Mouse (Mus musculus) heart, embryonic 11.5 days (tissue): ENCODE measurements around the gene Apbb2. TPM values are rescaled to one million over a fixed set of nuclear protein-coding genes. Genes with fewer than 3 reads are reported as not detected.

Experiments
- ATAC-seq: fragments of 200-750 bp; cut with Nextera tagmentation; replicated peaks from 2 replicates; pipeline ENCODE4 v1.8.0; 2017; ENCODE audit warnings: moderate library complexity; ENCODE audit not compliant: insufficient number of reproducible peaks, low FRiP score, low TSS enrichment
- H3K27ac ChIP-seq: fragments of 300-500 bp; sonication (generic); 2 replicates; pipeline ENCODE4 v1.5.1; 2014; ENCODE audit warnings: mild to moderate bottlenecking, low read depth, low read length
- H3K27me3 ChIP-seq: fragments of 300-500 bp; sonication (generic); 2 replicates; pipeline ENCODE4 v1.6.1; 2014; ENCODE audit warnings: mild to moderate bottlenecking, low read length, mixed read lengths; ENCODE audit not compliant: control insufficient read depth, insufficient read depth
- H3K36me3 ChIP-seq: fragments of 300-500 bp; sonication (generic); 2 replicates; pipeline ENCODE4 v1.6.1; 2014; ENCODE audit warnings: mild to moderate bottlenecking, low read length, moderate library complexity, mixed read lengths; ENCODE audit not compliant: control insufficient read depth, insufficient read depth
- H3K4me1 ChIP-seq: fragments of 300-500 bp; sonication (generic); 2 replicates; pipeline ENCODE4 v1.6.1; 2014; ENCODE audit warnings: low read length; ENCODE audit not compliant: control insufficient read depth, insufficient read depth
- H3K4me2 ChIP-seq: fragments of 300-500 bp; sonication (generic); 2 replicates; pipeline ENCODE4 v1.6.1; 2014; ENCODE audit warnings: mild to moderate bottlenecking, moderate library complexity
- H3K4me3 ChIP-seq: fragments of 300-500 bp; sonication (generic); 2 replicates; pipeline ENCODE4 v1.5.1; 2014; ENCODE audit warnings: low read depth, low read length
- H3K9ac ChIP-seq: fragments of 300-500 bp; sonication (generic); 2 replicates; pipeline ENCODE4 v1.6.1; 2014; ENCODE audit warnings: mild to moderate bottlenecking, low read depth, low read length, moderate library complexity
- H3K9me3 ChIP-seq: fragments of 300-500 bp; sonication (generic); replicated peaks from 2 replicates; pipeline ENCODE4 v1.6.1; 2016; ENCODE audit warnings: low read length; ENCODE audit not compliant: control insufficient read depth
- WGBS: fragments of 180-500 bp; shearing (Covaris S2); extraction: QIAGEN DNeasy Blood & Tissue Kit; methylation state at CpG from one replicate; pipeline ENCODE4 v1.1.7; 2014; ENCODE audit not compliant: insufficient replicate concordance; 5-methylcytosine and 5-hydroxymethylcytosine counted together
- polyA plus RNA-seq: library from polyadenylated mRNA; unstranded; fragments of >200 nt; fragmentation: Nextera tagmentation; extraction: Ambion mirVana; gene quantifications from 2 replicates; pipeline ENCODE4 v1.2.1, GENCODE M21; 2014

The Apbb2 gene
- polyA plus RNA-seq, 1 experiment from 2014 or later = 25.9 TPM

- Histone ChIP-seq H3K9me3 (no peaks in the 10 kb centered on the region), H3K27me3 (no peaks in the 10 kb centered on the region), H3K27ac (no peak overlapping the region), H3K4me1 (peaks cover 4% of the 10 kb centered on the region; the same call in 1 of the 2 replicates), H3K4me2 (no peak overlapping the region), H3K36me3 (no peaks in the 10 kb centered on the region), H3K9ac (no peak overlapping the region), H3K4me3 (no peak overlapping the region)
- ATAC-seq = no peak
- 52% methylated on average over 3 of the region's 3 CpGs for WGBS
Measured at GRCm38 (mm10) chr5:66345140-66345539, 273.4 kb downstream of the Apbb2 start.

GRCm38 (mm10) chr5:66344182-66344581, 274.4 kb downstream of the Apbb2 start:
- H3K4me2 ChIP-seq = no peak overlapping the region
- no peak overlapping the region for H3K4me3 ChIP-seq
- WGBS = 66% methylated on average over 2 of the region's 2 CpGs
- no peak for ATAC-seq
- H3K9me3 ChIP-seq = no peaks in the 10 kb centered on the region
- H3K27ac ChIP-seq = no peak overlapping the region
- H3K27me3 ChIP-seq = no peaks in the 10 kb centered on the region
- H3K9ac ChIP-seq = no peak overlapping the region
- H3K36me3 ChIP-seq = no peaks in the 10 kb centered on the region
- peaks cover 4% of the 10 kb centered on the region; the same call in 1 of the 2 replicates for H3K4me1 ChIP-seq

- H3K4me1 ChIP-seq = peaks cover 12% of the 10 kb centered on the region
- no peak overlapping the region for H3K4me2 ChIP-seq
- H3K27me3 ChIP-seq = no peaks in the 10 kb centered on the region; the same call in 1 of the 2 replicates
- no peaks in the 10 kb centered on the region for H3K36me3 ChIP-seq
- H3K9me3 ChIP-seq = no peaks in the 10 kb centered on the region
- 62% methylated on average over 9 of the region's 9 CpGs for WGBS
- H3K4me3 ChIP-seq = no peak overlapping the region
- no peak for ATAC-seq
- no peak overlapping the region for H3K9ac ChIP-seq
- no peak overlapping the region for H3K27ac ChIP-seq
Measured at GRCm38 (mm10) chr5:66342285-66342684, 276.3 kb downstream of the Apbb2 start.

GRCm38 (mm10) chr5:66341848-66342247, 276.7 kb downstream of the Apbb2 start:
- H3K9ac ChIP-seq = no peak overlapping the region
- H3K4me3 ChIP-seq = no peak overlapping the region
- H3K4me2 ChIP-seq = no peak overlapping the region
- H3K4me1 ChIP-seq = peaks cover 15% of the 10 kb centered on the region
- H3K36me3 ChIP-seq = no peaks in the 10 kb centered on the region
- no peaks in the 10 kb centered on the region for H3K9me3 ChIP-seq
- H3K27ac ChIP-seq = no peak overlapping the region
- H3K27me3 ChIP-seq = peaks cover 4% of the 10 kb centered on the region; the same call in 1 of the 2 replicates
- ATAC-seq = no peak
- 38% methylated on average over 10 of the region's 10 CpGs for WGBS

GRCm38 (mm10) chr5:66340356-66341102, 278.1 kb downstream of the Apbb2 start:
- Histone ChIP-seq H3K9me3 (no peaks in the 10 kb centered on the region), H3K36me3 (no peaks in the 10 kb centered on the region), H3K4me3 (no peak overlapping the region), H3K4me1 (peaks cover 15% of the 10 kb centered on the region), H3K27me3 (peaks cover 4% of the 10 kb centered on the region; the same call in 1 of the 2 replicates), H3K9ac (no peak overlapping the region), H3K4me2 (no peak overlapping the region), H3K27ac (no peak overlapping the region)
- no peak for ATAC-seq
- 76% methylated on average over 17 of the region's 17 CpGs for WGBS

GRCm38 (mm10) chr5:66338583-66338982, 280.0 kb downstream of the Apbb2 start:
- no peak overlapping the region for H3K9ac ChIP-seq

GRCm38 (mm10) chr5:66337969-66338345, 280.6 kb downstream of the Apbb2 start:
- peak overlapping the region; percentile 85 for H3K4me2 ChIP-seq
- WGBS = 29% methylated on average over 6 of the region's 6 CpGs
- peak overlapping the region; percentile 34; the same call in 1 of the 2 replicates for H3K9ac ChIP-seq

More at GRCm38 (mm10) chr5:66338583-66338982, 280.0 kb downstream of the Apbb2 start:
- Histone ChIP-seq H3K27ac (no peak overlapping the region), H3K4me3 (no peak overlapping the region), H3K36me3 (no peaks in the 10 kb centered on the region), H3K4me1 (peaks cover 11% of the 10 kb centered on the region), H3K9me3 (no peaks in the 10 kb centered on the region), H3K27me3 (peaks cover 4% of the 10 kb centered on the region; the same call in 1 of the 2 replicates), H3K4me2 (no peak overlapping the region)
- no peak for ATAC-seq
- WGBS = 31% methylated on average over 7 of the region's 7 CpGs

GRCm38 (mm10) chr5:66337025-66337968, 281.3 kb downstream of the Apbb2 start:
- Histone ChIP-seq H3K9ac (peak overlapping the region; percentile 34), H3K27me3 (peaks cover 4% of the 10 kb centered on the region; the same call in 1 of the 2 replicates), H3K9me3 (no peaks in the 10 kb centered on the region), H3K4me3 (peak overlapping the region; percentile 48), H3K4me1 (peaks cover 11% of the 10 kb centered on the region), H3K36me3 (no peaks in the 10 kb centered on the region), H3K27ac (no peak overlapping the region), H3K4me2 (peak overlapping the region; percentile 85)
- WGBS = 7% methylated on average over 38 of the region's 38 CpGs
- peak; percentile 49; the same call in 1 of the 2 replicates for ATAC-seq

More at GRCm38 (mm10) chr5:66337969-66338345, 280.6 kb downstream of the Apbb2 start:
- no peak overlapping the region for H3K27ac ChIP-seq
- no peaks in the 10 kb centered on the region for H3K9me3 ChIP-seq
- no peaks in the 10 kb centered on the region for H3K36me3 ChIP-seq
- ATAC-seq = no peak
- H3K4me3 ChIP-seq = peak overlapping the region; percentile 48
- peaks cover 4% of the 10 kb centered on the region; the same call in 1 of the 2 replicates for H3K27me3 ChIP-seq
- peaks cover 11% of the 10 kb centered on the region for H3K4me1 ChIP-seq
